Mouse (Mus musculus): ENCODE measurements around the gene Mkln1.

GRCm38 (mm10) chr6:31564182-31564531 is 165.6 kb downstream of the Mkln1 start:
- TF ChIP-seq CTCF (IDR thresholded peaks at IDR 0.05; ENCODE audit: control insufficient read depth, insufficient read depth, insufficient replicate concordance, low read depth, low read length) (no peak), POLR2A (IDR thresholded peaks at IDR 0.05; ENCODE audit: control insufficient read depth, low read depth, low read length) (no peak)

All from testis, adult 2 months (tissue).